Mouse (Mus musculus) embryo, embryonic 11.5 days (tissue): ENCODE data around the gene Efcab6.

ENCODE experiments used
- DNase-seq: peaks from one replicate; pipeline ENCODE4 v3.0.0-alpha.2; 2012; ENCODE audit warnings: low read depth, low spot score

The Efcab6 gene

GRCm38 (mm10) chr15:84065701-84066100, 522 bp upstream of the Efcab6 start:
- DNase-seq: no peak

- no peak for DNase-seq
These were observed 6.3 kb downstream of the Efcab6 start for GRCm38 (mm10) chr15:84058841-84059240.

GRCm38 (mm10) chr15:84056083-84056482, 9.1 kb downstream of the Efcab6 start:
- no peak for DNase-seq

- peak; percentile 54 for DNase-seq
These were observed 11.3 kb downstream of the Efcab6 start for GRCm38 (mm10) chr15:84053859-84054258.

- DNase-seq: no peak
These were observed 11.9 kb downstream of the Efcab6 start for GRCm38 (mm10) chr15:84053240-84053639.

GRCm38 (mm10) chr15:84052390-84052789, 12.8 kb downstream of the Efcab6 start:
- no peak for DNase-seq

- no peak for DNase-seq
These were observed 15.6 kb downstream of the Efcab6 start for GRCm38 (mm10) chr15:84049570-84049969.

GRCm38 (mm10) chr15:84045562-84045961, 19.6 kb downstream of the Efcab6 start:
- DNase-seq: no peak

GRCm38 (mm10) chr15:84037067-84037466, 28.1 kb downstream of the Efcab6 start:
- DNase-seq: no peak

GRCm38 (mm10) chr15:84025651-84026050, 39.5 kb downstream of the Efcab6 start:
- no peak for DNase-seq

GRCm38 (mm10) chr15:84024851-84025250, 40.3 kb downstream of the Efcab6 start:
- DNase-seq: no peak

GRCm38 (mm10) chr15:84009366-84010083, 55.7 kb downstream of the Efcab6 start:
- no peak for DNase-seq

GRCm38 (mm10) chr15:84004306-84004705, 60.9 kb downstream of the Efcab6 start:
- no peak for DNase-seq

- DNase-seq: no peak
These were observed 66.1 kb downstream of the Efcab6 start for GRCm38 (mm10) chr15:83999071-83999470.

GRCm38 (mm10) chr15:83998586-83998985, 66.6 kb downstream of the Efcab6 start:
- DNase-seq: no peak

GRCm38 (mm10) chr15:83998115-83998514, 67.1 kb downstream of the Efcab6 start:
- DNase-seq: no peak

GRCm38 (mm10) chr15:83997550-83997949, 67.6 kb downstream of the Efcab6 start:
- DNase-seq: no peak

GRCm38 (mm10) chr15:83996864-83997263, 68.3 kb downstream of the Efcab6 start:
- DNase-seq: no peak

- DNase-seq: no peak
These were observed 73.0 kb downstream of the Efcab6 start for GRCm38 (mm10) chr15:83992191-83992590.

GRCm38 (mm10) chr15:83991461-83991860, 73.7 kb downstream of the Efcab6 start:
- peak; percentile 29 for DNase-seq

- DNase-seq: no peak
These were observed 75.9 kb downstream of the Efcab6 start for GRCm38 (mm10) chr15:83989241-83989640.

- no peak for DNase-seq
These were observed 77.1 kb downstream of the Efcab6 start for GRCm38 (mm10) chr15:83988087-83988486.

GRCm38 (mm10) chr15:83982186-83982936, 82.8 kb downstream of the Efcab6 start:
- DNase-seq: no peak
